Mouse (Mus musculus) layer of hippocampus, adult 9-11 months (tissue): ENCODE results near the gene Anxa11.
"Not testable (repeated sequence)": the region's sequence is repeated elsewhere in the genome, so short reads cannot be mapped to it uniquely, and the experiment has no call there.

Experiments used
- DNase-seq: peaks from one replicate; pipeline ENCODE4 v3.0.0; 2022

Gene Anxa11

GRCm38 (mm10) chr14:25872461-25873415, 30.8 kb downstream of the Anxa11 start:
- peak; percentile 70 for DNase-seq

- DNase-seq: not testable (repeated sequence)
Observed at GRCm38 (mm10) chr14:25876640-25877039, 34.7 kb downstream of the Anxa11 start.

DNA sequence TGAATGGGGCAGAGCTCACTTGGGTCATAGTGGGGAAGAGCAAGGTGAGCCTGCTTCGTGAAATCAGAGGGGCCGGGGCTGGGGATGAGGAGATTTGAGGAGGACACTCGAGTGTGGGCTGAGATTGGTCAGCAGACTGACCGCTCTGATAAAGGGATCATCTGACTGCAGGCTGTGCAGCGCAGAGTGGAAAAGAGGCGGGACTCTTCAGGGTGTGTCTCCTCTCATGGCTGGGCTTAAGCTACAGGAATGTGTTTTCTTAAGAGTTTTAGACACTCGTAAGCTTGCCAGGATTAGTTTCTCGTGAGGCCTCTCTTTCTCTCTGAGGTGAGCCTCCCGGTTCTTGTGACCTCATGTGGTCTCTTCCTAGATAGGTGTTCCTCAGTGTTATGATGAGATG, 39.8 kb downstream of the Anxa11 start:
- not testable (repeated sequence) for DNase-seq

- not testable (repeated sequence) for DNase-seq
Observed at GRCm38 (mm10) chr14:25885886-25886285, 43.9 kb downstream of the Anxa11 start.

DNA sequence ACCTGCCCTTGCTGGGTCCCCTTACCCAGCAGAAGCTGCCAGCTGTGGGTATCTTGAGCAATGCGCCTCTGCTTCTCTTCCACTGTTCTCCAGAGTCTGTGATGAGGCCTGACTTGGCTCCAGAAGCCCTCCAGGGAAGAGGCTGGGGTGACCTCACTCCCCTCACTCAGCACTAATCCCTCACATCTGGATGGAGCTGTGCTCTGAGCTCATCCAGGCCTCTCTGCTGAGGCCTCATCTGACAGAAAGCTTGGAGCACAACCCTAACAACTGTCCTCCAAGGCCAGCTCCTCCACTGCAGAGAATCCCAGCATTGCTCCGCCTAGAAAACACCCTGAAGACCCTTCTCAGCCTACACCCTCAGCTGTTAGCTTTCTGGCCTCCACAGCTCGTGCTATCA, 52.6 kb downstream of the Anxa11 start:
- not testable (repeated sequence) for DNase-seq

- DNase-seq: not testable (repeated sequence)
Observed at GRCm38 (mm10) chr14:25895686-25896085, 53.7 kb downstream of the Anxa11 start.

- DNase-seq: not testable (repeated sequence)
Observed at GRCm38 (mm10) chr14:25903000-25903399, 61.0 kb downstream of the Anxa11 start, which contains the start of gene Plac9a. TSS of gene Plac9a (minus strand) at chr14:25903100.

GRCm38 (mm10) chr14:25905243-25905642, 63.3 kb downstream of the Anxa11 start:
- DNase-seq: not testable (repeated sequence)

- not testable (repeated sequence) for DNase-seq
Observed at GRCm38 (mm10) chr14:25907272-25907671, 65.3 kb downstream of the Anxa11 start.

DNA sequence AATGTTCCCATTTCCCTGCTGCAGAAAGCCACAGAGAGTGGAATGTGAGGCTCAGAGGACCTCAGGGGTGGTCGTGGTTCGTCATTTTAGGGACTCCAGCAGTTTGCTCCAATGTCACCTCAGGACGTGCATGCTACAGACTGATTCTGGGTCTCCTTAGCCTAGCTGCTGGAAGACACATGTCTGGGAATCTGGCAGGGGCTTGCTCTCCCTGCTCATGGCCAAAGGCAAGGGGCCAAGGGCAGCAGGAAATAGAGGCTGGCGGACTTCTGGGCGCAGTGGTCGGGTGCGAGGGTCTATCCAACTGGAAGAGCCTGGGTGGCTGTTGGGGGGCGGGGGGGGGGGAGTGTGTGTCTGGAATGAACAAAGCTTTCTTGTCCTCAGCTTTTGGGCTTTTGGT, 67.0 kb downstream of the Anxa11 start:
- not testable (repeated sequence) for DNase-seq

DNA sequence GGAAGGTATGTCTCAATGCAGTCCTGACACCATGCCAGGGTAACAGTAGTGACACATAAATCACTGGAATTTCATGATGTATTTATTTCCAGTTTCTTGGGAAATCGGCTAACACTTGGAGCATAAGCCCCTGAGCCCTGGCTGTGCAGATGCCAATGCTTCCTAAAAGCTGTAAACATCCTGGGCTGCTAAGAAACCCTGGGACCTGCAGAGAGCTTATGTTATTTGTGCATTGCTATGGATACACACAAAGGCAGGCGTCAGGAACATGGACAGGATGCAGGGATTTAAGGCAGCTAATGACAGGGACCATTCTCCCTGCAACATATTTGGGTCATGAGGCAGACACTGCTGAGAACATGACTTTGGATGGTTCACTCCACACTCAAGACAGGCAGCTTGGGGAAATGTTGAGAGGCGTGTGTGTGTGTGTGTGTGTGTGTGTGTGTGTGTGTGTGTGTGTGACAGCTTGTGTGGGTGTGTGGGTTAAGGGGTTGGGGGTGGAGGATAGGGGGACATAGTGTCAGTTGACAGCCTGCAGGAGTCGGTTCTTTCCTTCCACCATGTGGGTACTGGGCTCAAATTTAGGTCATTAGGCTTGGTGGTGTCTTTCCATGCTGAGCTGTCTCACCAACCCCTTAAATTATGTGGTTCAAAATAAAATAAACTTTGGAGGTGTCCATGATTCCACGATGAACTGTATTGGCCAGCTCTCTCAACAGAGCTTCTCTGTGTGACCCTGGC, 76.6 kb downstream of the Anxa11 start:
- not testable (repeated sequence) for DNase-seq

- DNase-seq: not testable (repeated sequence)
Observed at GRCm38 (mm10) chr14:25926814-25927561, 85.0 kb downstream of the Anxa11 start.

DNA sequence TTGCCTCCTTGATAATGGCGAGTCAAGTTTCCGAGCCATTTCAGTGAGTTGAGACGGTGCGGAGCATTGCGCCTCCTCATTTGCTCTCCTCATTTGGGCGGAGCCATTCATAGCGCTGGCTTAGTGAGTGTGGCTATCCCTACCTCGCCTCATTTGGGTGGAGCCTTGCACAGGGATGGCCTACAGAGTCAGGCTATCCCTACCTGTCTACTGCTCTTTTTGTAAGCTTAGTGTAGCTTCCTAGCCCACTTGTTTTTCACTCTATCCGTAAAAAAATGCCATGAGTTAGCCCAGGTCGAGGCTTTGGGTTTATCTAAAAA, 85.6 kb downstream of the Anxa11 start, which contains the start of gene Tmem254a:
Gene Tmem254a, minus strand, starts transcription at position 111 of the 320 bp plus-strand sequence.
- not testable (repeated sequence) for DNase-seq
